Mouse (Mus musculus) spleen, postnatal 36 days (tissue): ENCODE measurements around the gene Ppp4r1.
A peak's percentile ranks its signal among the peaks of the same experiment; 100 is the strongest.

Source experiments
- DNase-seq, 2 experiments: peaks; one replicate each; pipeline ENCODE4 v3.0.0; 2022; ENCODE audit warnings: low spot score in 2 of 2, mixed read lengths in 1 of 2

The Ppp4r1 gene

GRCm38 (mm10) chr17:65771951-65772934 is 10.1 kb upstream of the Ppp4r1 start, which contains the start of gene Rab31:
Rab31 (minus strand) TSS chr17:65772752.
- peak; percentile 66 to 71 for DNase-seq

GRCm38 (mm10) chr17:65773617-65774016 is 8.8 kb upstream of the Ppp4r1 start:
- DNase-seq, result no peak

GRCm38 (mm10) chr17:65774439-65774838 is 7.9 kb upstream of the Ppp4r1 start:
- DNase-seq, result no peak

GRCm38 (mm10) chr17:65776228-65776627 is 6.1 kb upstream of the Ppp4r1 start:
- no peak for DNase-seq

- no peak for DNase-seq
Observed at GRCm38 (mm10) chr17:65777461-65777860, 4.9 kb upstream of the Ppp4r1 start.

GRCm38 (mm10) chr17:65780970-65781369 is 1.4 kb upstream of the Ppp4r1 start:
- DNase-seq, result no peak

GRCm38 (mm10) chr17:65783182-65784161 is 1.1 kb downstream of the Ppp4r1 start:
- peak; percentile 78 to 82 for DNase-seq

GRCm38 (mm10) chr17:65784610-65785140 is 2.3 kb downstream of the Ppp4r1 start:
- DNase-seq, result peak in 1 of 2 experiments; percentile 24

GRCm38 (mm10) chr17:65785707-65786106 is 3.3 kb downstream of the Ppp4r1 start:
- DNase-seq, result no peak

- DNase-seq, result peak; percentile 39 to 48
Observed at GRCm38 (mm10) chr17:65786225-65786624, 3.9 kb downstream of the Ppp4r1 start.

GRCm38 (mm10) chr17:65787261-65787660 is 4.9 kb downstream of the Ppp4r1 start:
- no peak for DNase-seq

- peak in 1 of 2 experiments; percentile 8 for DNase-seq
Observed at GRCm38 (mm10) chr17:65788542-65789291, 6.3 kb downstream of the Ppp4r1 start.

GRCm38 (mm10) chr17:65789576-65789975 is 7.2 kb downstream of the Ppp4r1 start:
- DNase-seq, result no peak

- no peak for DNase-seq
Observed at GRCm38 (mm10) chr17:65791161-65791560, 8.8 kb downstream of the Ppp4r1 start.

GRCm38 (mm10) chr17:65793307-65793930 is 11.0 kb downstream of the Ppp4r1 start:
- no peak for DNase-seq

GRCm38 (mm10) chr17:65794096-65794850 is 11.9 kb downstream of the Ppp4r1 start:
- no peak for DNase-seq

GRCm38 (mm10) chr17:65796056-65796455 is 13.7 kb downstream of the Ppp4r1 start:
- DNase-seq, result no peak

- DNase-seq, result no peak
Observed at GRCm38 (mm10) chr17:65798446-65798845, 16.1 kb downstream of the Ppp4r1 start.

- no peak for DNase-seq
Observed at GRCm38 (mm10) chr17:65799353-65799752, 17.0 kb downstream of the Ppp4r1 start.

- DNase-seq, result no peak
Observed at GRCm38 (mm10) chr17:65800451-65800850, 18.1 kb downstream of the Ppp4r1 start.
